Mouse (Mus musculus) urinary bladder, postnatal 14 days (tissue): ENCODE data around the gene Cfap126.
"Not testable (repeated sequence)": the region's sequence is repeated elsewhere in the genome, so short reads cannot be mapped to it uniquely, and the experiment has no call there.

Source experiments
- DNase-seq: peaks from one replicate; pipeline ENCODE4 v3.0.0; 2021; ENCODE audit warnings: low spot score

Cfap126 gene

GRCm38 (mm10) chr1:171113873-171114299 is at the start of gene Cfap126:
TSS of gene Cfap126 (plus strand) at chr1:171113918.
- DNase-seq = peak; percentile 89

GRCm38 (mm10) chr1:171064491-171065242 is 49.1 kb upstream of the Cfap126 start, which contains the start of gene Fcgr3:
TSS of gene Fcgr3 (minus strand) at chr1:171064935.
- DNase-seq = peak; percentile 84

- DNase-seq = peak; percentile 49
Observed at GRCm38 (mm10) chr1:171065243-171065587, 48.5 kb upstream of the Cfap126 start.

GRCm38 (mm10) chr1:171065768-171066167 is 48.0 kb upstream of the Cfap126 start:
- DNase-seq = peak; percentile 46

GRCm38 (mm10) chr1:171066583-171066982 is 47.1 kb upstream of the Cfap126 start:
- not testable (repeated sequence) for DNase-seq

GRCm38 (mm10) chr1:171067928-171068327 is 45.8 kb upstream of the Cfap126 start:
- not testable (repeated sequence) for DNase-seq

GRCm38 (mm10) chr1:171069508-171069907 is 44.2 kb upstream of the Cfap126 start:
- DNase-seq = peak; percentile 18

GRCm38 (mm10) chr1:171070879-171071278 is 42.8 kb upstream of the Cfap126 start:
- not testable (repeated sequence) for DNase-seq

GRCm38 (mm10) chr1:171071726-171072125 is 42.0 kb upstream of the Cfap126 start:
- DNase-seq = not testable (repeated sequence)

- not testable (repeated sequence) for DNase-seq
Observed at GRCm38 (mm10) chr1:171072217-171072616, 41.5 kb upstream of the Cfap126 start.

- DNase-seq = not testable (repeated sequence)
Observed at GRCm38 (mm10) chr1:171074283-171074682, 39.4 kb upstream of the Cfap126 start.

- DNase-seq = not testable (repeated sequence)
Observed at GRCm38 (mm10) chr1:171076176-171076575, 37.5 kb upstream of the Cfap126 start.

GRCm38 (mm10) chr1:171077192-171077591 is 36.5 kb upstream of the Cfap126 start:
- DNase-seq = not testable (repeated sequence)

- DNase-seq = peak; percentile 34
Observed at GRCm38 (mm10) chr1:171077955-171078354, 35.8 kb upstream of the Cfap126 start.

GRCm38 (mm10) chr1:171078419-171078818 is 35.3 kb upstream of the Cfap126 start:
- DNase-seq = not testable (repeated sequence)

- not testable (repeated sequence) for DNase-seq
Observed at GRCm38 (mm10) chr1:171079345-171079744, 34.4 kb upstream of the Cfap126 start.

- DNase-seq = not testable (repeated sequence)
Observed at GRCm38 (mm10) chr1:171079825-171080224, 33.9 kb upstream of the Cfap126 start.

- not testable (repeated sequence) for DNase-seq
Observed at GRCm38 (mm10) chr1:171081512-171082231, 32.0 kb upstream of the Cfap126 start.

- no peak for DNase-seq
Observed at GRCm38 (mm10) chr1:171085718-171086117, 28.0 kb upstream of the Cfap126 start.

GRCm38 (mm10) chr1:171088237-171088869 is 25.4 kb upstream of the Cfap126 start:
- DNase-seq = peak; percentile 37

GRCm38 (mm10) chr1:171089891-171090290 is 23.8 kb upstream of the Cfap126 start:
- DNase-seq = no peak

- no peak for DNase-seq
Observed at GRCm38 (mm10) chr1:171090761-171091160, 23.0 kb upstream of the Cfap126 start.
